In the genomic region with DNA sequence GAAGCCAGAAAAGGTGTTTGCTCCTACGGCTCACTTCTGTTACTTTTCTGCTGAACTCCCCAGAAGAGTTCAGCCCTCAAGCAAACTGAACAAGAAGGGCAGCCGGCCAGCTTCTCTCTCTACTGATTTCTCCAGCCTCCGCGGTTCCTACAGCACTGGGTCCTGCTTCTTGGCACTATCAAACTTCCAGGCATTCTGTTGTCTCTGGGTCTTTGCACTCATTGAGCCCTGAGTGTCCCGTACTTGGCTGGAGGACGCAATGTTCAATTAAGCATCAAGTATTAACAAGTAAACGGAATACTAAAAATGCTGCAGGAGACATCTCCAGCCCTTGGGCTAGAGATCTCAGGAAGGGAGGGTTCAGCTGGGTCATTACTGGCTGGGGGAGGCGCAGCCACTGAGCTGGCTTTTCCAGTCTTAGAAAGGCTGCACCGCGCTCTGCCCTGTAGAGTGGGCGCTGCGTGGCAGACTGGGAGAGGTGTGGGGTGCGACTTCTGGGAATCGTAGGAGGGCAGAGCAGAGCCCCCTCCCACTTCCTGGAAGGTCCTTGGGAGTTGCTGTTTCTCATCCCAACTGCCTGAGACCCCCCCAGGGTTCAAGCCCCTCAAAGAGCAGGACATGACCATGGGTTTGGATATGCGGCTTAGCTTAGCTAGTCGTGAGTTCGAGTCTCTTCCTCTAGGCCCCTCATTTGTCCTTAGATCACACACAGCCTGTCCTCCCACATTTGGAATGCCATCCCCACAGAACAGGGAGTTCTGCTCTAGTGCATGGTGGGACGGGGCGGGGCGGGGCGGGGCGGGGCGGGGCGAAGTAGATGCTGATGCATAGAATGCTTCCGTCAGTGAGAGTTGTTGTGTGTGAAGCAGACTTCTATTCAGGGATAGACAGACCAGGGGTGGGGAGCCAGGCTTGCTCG, we compare ENCODE assay signal across 13 mouse cellular contexts. TPM values are rescaled to one million over a fixed set of nuclear protein-coding genes. Genes with fewer than 3 reads are reported as not detected.
DNase-seq lines count a peak whose midpoint lies in the region; ATAC-seq and TF ChIP-seq lines count a peak whose summit lies in the region.
"Had no signal": no experiment of that assay in that cellular context is flagged by ENCODE, and none has a peak within 500 bp of the region (broad histone marks: within the 10 kb centered on the region; RNA-seq: fewer than 3 reads in every experiment).

No protein-coding gene starts in this region.

- 35% methylated on average over 26 of the region's 26 CpGs for WGBS in heart, embryonic 12.5 days
- 34% methylated on average over 26 of the region's 26 CpGs for WGBS in lung, postnatal 0 days
- WGBS in hindbrain, embryonic 11.5 days: 39% methylated on average over 26 of the region's 26 CpGs
- WGBS in neural tube, embryonic 13.5 days: 41% methylated on average over 26 of the region's 26 CpGs

- TF ChIP-seq CTCF in lung, postnatal 0 days (IDR thresholded peaks at IDR 0.05): no peak
- TF ChIP-seq CTCF in left cerebral cortex, adult 2 months (IDR thresholded peaks at IDR 0.05): no peak

- no peak overlapping the region for H3K4me3 ChIP-seq in heart, embryonic 12.5 days
- no peak overlapping the region; the same call in 1 of the 2 replicates for H3K4me3 ChIP-seq in lung, postnatal 0 days (ENCODE audit: low read depth, low read length)
- H3K4me3 ChIP-seq in hindbrain, embryonic 11.5 days (ENCODE audit: low read depth, low read length): no peak overlapping the region
- no peak overlapping the region for H3K4me3 ChIP-seq in neural tube, embryonic 13.5 days
- H3K4me3 ChIP-seq in left cerebral cortex, adult 2 months: no peak overlapping the region

- H3K4me2 ChIP-seq in heart, embryonic 12.5 days: peak overlapping the region; percentile 47
- peak overlapping the region; percentile 32; the same call in 1 of the 2 replicates for H3K4me2 ChIP-seq in lung, postnatal 0 days (replicated peaks; ENCODE audit: low read depth, low read length)
- peak overlapping the region; percentile 15; the same call in 1 of the 2 replicates for H3K4me2 ChIP-seq in hindbrain, embryonic 11.5 days (replicated peaks; ENCODE audit: low read depth, low read length)
- H3K4me2 ChIP-seq in neural tube, embryonic 13.5 days: peak overlapping the region; percentile 15; the same call in 1 of the 2 replicates

- DNase-seq in heart, adult 11 months: no peak
- DNase-seq in lung, postnatal 0 days (ENCODE audit: low spot score): peak; percentile 41
- DNase-seq in lung, postnatal 10 days: no peak
- no peak for DNase-seq in hindbrain, embryonic 11.5 days (ENCODE audit: low spot score)
- no peak for DNase-seq in left cerebral cortex, adult 2 months (ENCODE audit: extremely low spot score in 1 of 2, low spot score in 2 of 2)
- no peak for DNase-seq in ovary, postnatal 10 days (ENCODE audit: low spot score)
- DNase-seq: adrenal gland, postnatal 10 days; cerebellum, adult 9-10 months; right cerebral cortex, adult 18-20 months; thymus, postnatal 14 days had no signal

- H3K27ac ChIP-seq in heart, embryonic 12.5 days (ENCODE audit: poor library complexity, severe bottlenecking): peak overlapping the region; percentile 5; the same call in 1 of the 2 replicates
- H3K27ac ChIP-seq in lung, postnatal 0 days (ENCODE audit: low read length): no peak overlapping the region
- H3K27ac ChIP-seq in hindbrain, embryonic 11.5 days (ENCODE audit: low read depth, low read length): no peak overlapping the region
- no peak overlapping the region for H3K27ac ChIP-seq in neural tube, embryonic 13.5 days (replicated peaks)
- H3K27ac ChIP-seq in left cerebral cortex, adult 2 months: no peak overlapping the region

- peak; percentile 44; the same call in 1 of the 2 replicates for TF ChIP-seq EP300 in lung, postnatal 0 days (IDR thresholded peaks at IDR 0.05)

- H3K27me3 ChIP-seq in heart, embryonic 12.5 days (replicated peaks): no peaks in the 10 kb centered on the region
- no peaks in the 10 kb centered on the region for H3K27me3 ChIP-seq in lung, postnatal 0 days (replicated peaks; ENCODE audit: insufficient read depth, low read length)
- no peaks in the 10 kb centered on the region for H3K27me3 ChIP-seq in hindbrain, embryonic 11.5 days (ENCODE audit: control insufficient read depth, insufficient read depth, low read length)
- H3K27me3 ChIP-seq in neural tube, embryonic 13.5 days: no peaks in the 10 kb centered on the region

- no peak for ATAC-seq in heart, embryonic 12.5 days (ENCODE audit: insufficient number of reproducible peaks, low FRiP score)
- ATAC-seq in lung, postnatal 0 days: peak; percentile 77
- no peak for ATAC-seq in hindbrain, embryonic 11.5 days (ENCODE audit: low FRiP score)
- no peak for ATAC-seq in neural tube, embryonic 13.5 days (ENCODE audit: low read depth)
- ATAC-seq: midbrain, embryonic 16.5 days had no signal

- H3K36me3 ChIP-seq in heart, embryonic 12.5 days: no peaks in the 10 kb centered on the region
- H3K36me3 ChIP-seq in lung, postnatal 0 days (ENCODE audit: insufficient read depth, low read length): no peaks in the 10 kb centered on the region
- H3K36me3 ChIP-seq in hindbrain, embryonic 11.5 days (ENCODE audit: control insufficient read depth, insufficient read depth, low read length): no peaks in the 10 kb centered on the region
- H3K36me3 ChIP-seq in neural tube, embryonic 13.5 days: no peaks in the 10 kb centered on the region

- no peak overlapping the region for H3K9ac ChIP-seq in heart, embryonic 12.5 days
- no peak overlapping the region for H3K9ac ChIP-seq in lung, postnatal 0 days (replicated peaks; ENCODE audit: low read depth)
- H3K9ac ChIP-seq in hindbrain, embryonic 11.5 days (ENCODE audit: low read depth, low read length): no peak overlapping the region
- no peak overlapping the region for H3K9ac ChIP-seq in neural tube, embryonic 13.5 days

- intact Hi-C loops in left cerebral cortex, adult 2 months (cut with DNase I): no loop called here

- peaks cover 25% of the 10 kb centered on the region for H3K4me1 ChIP-seq in heart, embryonic 12.5 days (replicated peaks)
- H3K4me1 ChIP-seq in lung, postnatal 0 days (ENCODE audit: insufficient read depth, low read depth, low read length): peaks cover 5% of the 10 kb centered on the region; the same call in 1 of the 2 replicates
- H3K4me1 ChIP-seq in hindbrain, embryonic 11.5 days (replicated peaks; ENCODE audit: control insufficient read depth, insufficient read depth, low read length): no peaks in the 10 kb centered on the region
- no peaks in the 10 kb centered on the region for H3K4me1 ChIP-seq in neural tube, embryonic 13.5 days (replicated peaks)

- H3K9me3 ChIP-seq in heart, embryonic 12.5 days (replicated peaks): no peaks in the 10 kb centered on the region
- H3K9me3 ChIP-seq in lung, postnatal 0 days (ENCODE audit: low read length): no peaks in the 10 kb centered on the region
- no peaks in the 10 kb centered on the region for H3K9me3 ChIP-seq in hindbrain, embryonic 11.5 days (ENCODE audit: control insufficient read depth, low read length)
- no peaks in the 10 kb centered on the region for H3K9me3 ChIP-seq in neural tube, embryonic 13.5 days

RNA-seq across cellular contexts. Expression of a gene that starts 13.4 kb away (rescaled TPM):
- 433 and 441 TPM in 2 replicates for polyA plus RNA-seq in heart, embryonic 12.5 days (2016; fragmentation: Nextera tagmentation; extraction: Ambion mirVana)
- polyA plus RNA-seq in lung, postnatal 0 days (2015; fragmentation: Nextera tagmentation; extraction: Ambion mirVana): 444 and 475 TPM in 2 replicates
- 394 and 397 TPM in 2 replicates for polyA plus RNA-seq in hindbrain, embryonic 11.5 days (2014; fragmentation: Nextera tagmentation; extraction: Ambion mirVana)
- 254 and 258 TPM in 2 replicates for polyA plus RNA-seq in neural tube, embryonic 13.5 days (2015; fragmentation: Nextera tagmentation; extraction: Ambion mirVana)
- total RNA-seq in left cerebral cortex, adult 2 months (2021): 100 to 1,000 TPM; 140 to 167 TPM
